Mouse (Mus musculus): ENCODE data around the gene Adamts17. TPM values are rescaled to one million over a fixed set of nuclear protein-coding genes. Genes with fewer than 3 reads are reported as not detected.

The Adamts17 gene
- polyA plus RNA-seq, 1 experiment from 2014 or later: 1.6 TPM

DNA sequence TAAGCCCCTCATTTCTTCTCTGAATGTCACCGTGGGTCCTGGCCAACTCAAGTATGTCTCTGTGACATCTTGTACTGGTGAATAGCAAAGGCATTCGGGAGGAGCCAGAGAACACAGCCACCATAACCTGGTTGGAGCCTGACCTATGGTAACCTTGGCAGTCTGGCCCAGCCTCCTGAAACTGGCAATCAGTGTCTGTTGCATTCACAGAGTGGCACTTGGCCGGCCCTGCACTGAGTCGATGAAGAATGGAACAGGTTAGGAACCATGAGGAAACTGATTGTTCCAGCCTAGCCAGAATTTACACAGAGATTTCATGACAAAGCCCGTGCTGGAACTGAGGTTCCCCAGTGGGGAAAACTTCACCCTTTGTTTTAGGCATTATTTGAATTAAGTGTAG lies 38.8 kb upstream of the Adamts17 start:
- Histone ChIP-seq H3K27ac (ENCODE audit: low read depth, low read length) (no peak overlapping the region), H3K9ac (ENCODE audit: low read depth, low read length) (no peak overlapping the region), H3K27me3 (replicated peaks; ENCODE audit: control insufficient read depth, insufficient read depth, low read length) (no peaks in the 10 kb centered on the region), H3K4me3 (ENCODE audit: low read depth, low read length) (no peak overlapping the region), H3K36me3 (ENCODE audit: control insufficient read depth, insufficient read depth) (no peaks in the 10 kb centered on the region), H3K9me3 (ENCODE audit: control insufficient read depth) (no peaks in the 10 kb centered on the region), H3K4me2 (replicated peaks; ENCODE audit: low read depth) (no peak overlapping the region), H3K4me1 (replicated peaks; ENCODE audit: control insufficient read depth, insufficient read depth, low read length) (no peaks in the 10 kb centered on the region)
- WGBS: 62% methylated on average over 5 of the region's 5 CpGs
- ATAC-seq: no peak
- no peak for TF ChIP-seq CTCF (IDR thresholded peaks at IDR 0.05; ENCODE audit: low read depth)

- Histone ChIP-seq H3K27me3 (replicated peaks; ENCODE audit: control insufficient read depth, insufficient read depth, low read length) (no peaks in the 10 kb centered on the region), H3K4me1 (replicated peaks; ENCODE audit: control insufficient read depth, insufficient read depth, low read length) (no peaks in the 10 kb centered on the region), H3K4me3 (ENCODE audit: low read depth, low read length) (no peak overlapping the region), H3K4me2 (replicated peaks; ENCODE audit: low read depth) (no peak overlapping the region), H3K27ac (ENCODE audit: low read depth, low read length) (no peak overlapping the region), H3K9me3 (ENCODE audit: control insufficient read depth) (no peaks in the 10 kb centered on the region), H3K9ac (ENCODE audit: low read depth, low read length) (no peak overlapping the region), H3K36me3 (ENCODE audit: control insufficient read depth, insufficient read depth) (no peaks in the 10 kb centered on the region)
- no peak for TF ChIP-seq CTCF (IDR thresholded peaks at IDR 0.05; ENCODE audit: low read depth)
- no peak for ATAC-seq
Observed at GRCm38 (mm10) chr7:66801785-66802184, 37.8 kb upstream of the Adamts17 start.

GRCm38 (mm10) chr7:66803798-66804197 lies 35.7 kb upstream of the Adamts17 start:
- Histone ChIP-seq H3K27me3 (replicated peaks; ENCODE audit: control insufficient read depth, insufficient read depth, low read length) (no peaks in the 10 kb centered on the region), H3K9ac (ENCODE audit: low read depth, low read length) (no peak overlapping the region), H3K4me3 (ENCODE audit: low read depth, low read length) (no peak overlapping the region), H3K27ac (ENCODE audit: low read depth, low read length) (no peak overlapping the region), H3K4me2 (replicated peaks; ENCODE audit: low read depth) (no peak overlapping the region), H3K9me3 (ENCODE audit: control insufficient read depth) (no peaks in the 10 kb centered on the region), H3K36me3 (ENCODE audit: control insufficient read depth, insufficient read depth) (no peaks in the 10 kb centered on the region), H3K4me1 (replicated peaks; ENCODE audit: control insufficient read depth, insufficient read depth, low read length) (no peaks in the 10 kb centered on the region)
- no peak for ATAC-seq
- WGBS: 36% methylated on average over 5 of the region's 5 CpGs
- no peak for TF ChIP-seq CTCF (IDR thresholded peaks at IDR 0.05; ENCODE audit: low read depth)

DNA sequence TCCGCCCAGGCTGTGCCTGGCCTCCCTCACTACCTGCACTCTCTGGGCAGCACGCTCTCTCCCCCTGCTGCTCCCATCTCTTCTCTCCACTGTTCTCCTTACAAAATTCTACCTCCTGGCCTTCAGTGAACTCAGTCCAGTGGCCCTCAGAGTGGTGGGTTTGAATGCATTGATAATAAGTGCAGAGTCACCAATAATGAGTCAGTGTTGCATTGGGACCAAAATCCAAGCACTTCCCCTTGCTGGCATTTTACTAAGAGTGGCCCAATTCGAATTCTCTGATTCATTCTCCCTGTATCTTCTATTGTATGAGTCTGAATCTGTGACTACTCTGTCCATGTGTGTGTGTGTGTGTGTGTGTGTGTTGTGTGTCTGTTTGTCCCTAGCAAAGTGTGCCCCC lies 32.7 kb upstream of the Adamts17 start:
- H3K4me2 ChIP-seq (replicated peaks; ENCODE audit: low read depth): no peak overlapping the region
- H3K9ac ChIP-seq (ENCODE audit: low read depth, low read length): no peak overlapping the region
- no peak for ATAC-seq
- H3K9me3 ChIP-seq (ENCODE audit: control insufficient read depth): no peaks in the 10 kb centered on the region
- no peaks in the 10 kb centered on the region for H3K36me3 ChIP-seq (ENCODE audit: control insufficient read depth, insufficient read depth)
- no peak overlapping the region for H3K27ac ChIP-seq (ENCODE audit: low read depth, low read length)
- H3K4me1 ChIP-seq (replicated peaks; ENCODE audit: control insufficient read depth, insufficient read depth, low read length): no peaks in the 10 kb centered on the region
- H3K4me3 ChIP-seq (ENCODE audit: low read depth, low read length): no peak overlapping the region
- no peak for TF ChIP-seq CTCF (IDR thresholded peaks at IDR 0.05; ENCODE audit: low read depth)
- H3K27me3 ChIP-seq (replicated peaks; ENCODE audit: control insufficient read depth, insufficient read depth, low read length): no peaks in the 10 kb centered on the region
- WGBS: 86% methylated on average over 3 of the region's 3 CpGs

DNA sequence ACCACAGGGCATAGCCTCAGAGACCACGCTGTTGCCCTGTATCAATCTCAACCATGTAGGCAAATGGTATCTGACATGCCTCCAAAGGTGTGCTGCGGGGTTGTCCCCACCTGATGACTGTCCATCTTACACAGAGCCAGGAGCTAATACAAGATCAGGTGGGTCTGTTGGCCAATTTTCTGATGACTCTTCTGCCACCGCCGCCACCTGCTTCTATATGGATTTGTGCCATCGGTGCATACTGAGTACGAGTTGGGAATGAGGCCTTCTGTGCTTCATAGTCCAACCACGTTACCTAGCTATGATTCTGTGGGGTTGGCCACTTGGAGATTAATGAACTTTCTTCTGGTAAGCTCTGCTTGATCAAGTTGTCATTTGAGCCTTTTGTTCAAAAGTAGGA lies 29.1 kb upstream of the Adamts17 start:
- no peak overlapping the region for H3K4me3 ChIP-seq (ENCODE audit: low read depth, low read length)
- no peak overlapping the region for H3K4me2 ChIP-seq (replicated peaks; ENCODE audit: low read depth)
- no peak overlapping the region for H3K9ac ChIP-seq (ENCODE audit: low read depth, low read length)
- no peak overlapping the region for H3K27ac ChIP-seq (ENCODE audit: low read depth, low read length)
- no peaks in the 10 kb centered on the region for H3K27me3 ChIP-seq (replicated peaks; ENCODE audit: control insufficient read depth, insufficient read depth, low read length)
- H3K36me3 ChIP-seq (ENCODE audit: control insufficient read depth, insufficient read depth): no peaks in the 10 kb centered on the region
- H3K9me3 ChIP-seq (ENCODE audit: control insufficient read depth): no peaks in the 10 kb centered on the region
- no peak for ATAC-seq
- WGBS: 96% methylated on average over 7 of the region's 7 CpGs
- H3K4me1 ChIP-seq (replicated peaks; ENCODE audit: control insufficient read depth, insufficient read depth, low read length): no peaks in the 10 kb centered on the region
- no peak for TF ChIP-seq CTCF (IDR thresholded peaks at IDR 0.05; ENCODE audit: low read depth)

GRCm38 (mm10) chr7:66811294-66811693 lies 28.2 kb upstream of the Adamts17 start:
- Histone ChIP-seq H3K27me3 (replicated peaks; ENCODE audit: control insufficient read depth, insufficient read depth, low read length) (no peaks in the 10 kb centered on the region), H3K27ac (ENCODE audit: low read depth, low read length) (no peak overlapping the region), H3K4me2 (replicated peaks; ENCODE audit: low read depth) (no peak overlapping the region), H3K4me1 (replicated peaks; ENCODE audit: control insufficient read depth, insufficient read depth, low read length) (no peaks in the 10 kb centered on the region), H3K36me3 (ENCODE audit: control insufficient read depth, insufficient read depth) (no peaks in the 10 kb centered on the region), H3K9ac (ENCODE audit: low read depth, low read length) (no peak overlapping the region), H3K9me3 (ENCODE audit: control insufficient read depth) (no peaks in the 10 kb centered on the region), H3K4me3 (ENCODE audit: low read depth, low read length) (no peak overlapping the region)
- WGBS: 75% methylated on average over 1 of the region's 1 CpGs
- no peak for TF ChIP-seq CTCF (IDR thresholded peaks at IDR 0.05; ENCODE audit: low read depth)
- ATAC-seq: no peak

- TF ChIP-seq CTCF (IDR thresholded peaks at IDR 0.05; ENCODE audit: low read depth): no peak
- Histone ChIP-seq H3K4me2 (replicated peaks; ENCODE audit: low read depth) (no peak overlapping the region), H3K9me3 (ENCODE audit: control insufficient read depth) (no peaks in the 10 kb centered on the region), H3K9ac (ENCODE audit: low read depth, low read length) (no peak overlapping the region), H3K27ac (ENCODE audit: low read depth, low read length) (no peak overlapping the region), H3K4me3 (ENCODE audit: low read depth, low read length) (no peak overlapping the region), H3K27me3 (replicated peaks; ENCODE audit: control insufficient read depth, insufficient read depth, low read length) (no peaks in the 10 kb centered on the region), H3K4me1 (replicated peaks; ENCODE audit: control insufficient read depth, insufficient read depth, low read length) (no peaks in the 10 kb centered on the region), H3K36me3 (ENCODE audit: control insufficient read depth, insufficient read depth) (no peaks in the 10 kb centered on the region)
- 87% methylated on average over 4 of the region's 4 CpGs for WGBS
- no peak for ATAC-seq
Observed at GRCm38 (mm10) chr7:66812289-66812688, 27.2 kb upstream of the Adamts17 start.
